In genomic region chr10:67284761-67285175, GRCm38 (mm10) we compare ENCODE assay signal across 8 mouse cellular contexts. TPM values are rescaled to one million over a fixed set of nuclear protein-coding genes. Genes with fewer than 3 reads are reported as not detected.
A peak's percentile ranks its signal among the peaks of the same experiment; 100 is the strongest.
DNase-seq lines count a peak whose midpoint lies in the region; ATAC-seq and TF ChIP-seq lines count a peak whose summit lies in the region.

No protein-coding gene starts in this region.

- H3K4me1 ChIP-seq in heart, embryonic 12.5 days (replicated peaks) = peaks cover 24% of the 10 kb centered on the region
- H3K4me1 ChIP-seq in bone marrow, adult 2 months (ENCODE audit: control insufficient read depth, insufficient read depth, low read length) = peaks cover 5% of the 10 kb centered on the region
- H3K4me1 ChIP-seq in heart, embryonic 16.5 days (ENCODE audit: control insufficient read depth, insufficient read depth, low read length) = peaks cover 47% of the 10 kb centered on the region
- H3K4me1 ChIP-seq in liver, embryonic 11.5 days (replicated peaks; ENCODE audit: control insufficient read depth, insufficient read depth, low read length) = peaks cover 26% of the 10 kb centered on the region
- peaks cover 9% of the 10 kb centered on the region for H3K4me1 ChIP-seq in neural tube, embryonic 11.5 days (ENCODE audit: control insufficient read depth, insufficient read depth, low read length)

- no peak; the same call in 1 of the 2 replicates for TF ChIP-seq POLR2A in bone marrow, adult 2 months (IDR thresholded peaks at IDR 0.05; ENCODE audit: borderline replicate concordance, control insufficient read depth, low read depth, low read length)

- peak overlapping the region; percentile 96 for H3K9ac ChIP-seq in heart, embryonic 12.5 days
- H3K9ac ChIP-seq in heart, embryonic 16.5 days (ENCODE audit: low read length) = peak overlapping the region; percentile 88
- peak overlapping the region; percentile 77 for H3K9ac ChIP-seq in liver, embryonic 11.5 days (ENCODE audit: low read depth, low read length)
- H3K9ac ChIP-seq in neural tube, embryonic 11.5 days (ENCODE audit: low read length) = peak overlapping the region; percentile 87

- no peaks in the 10 kb centered on the region for H3K36me3 ChIP-seq in heart, embryonic 12.5 days
- H3K36me3 ChIP-seq in heart, embryonic 16.5 days (ENCODE audit: control insufficient read depth, insufficient read depth) = no peaks in the 10 kb centered on the region
- no peaks in the 10 kb centered on the region for H3K36me3 ChIP-seq in liver, embryonic 11.5 days (ENCODE audit: control insufficient read depth, insufficient read depth, low read length)
- no peaks in the 10 kb centered on the region for H3K36me3 ChIP-seq in neural tube, embryonic 11.5 days (ENCODE audit: control insufficient read depth, insufficient read depth, low read length)

- under 1% methylated on average over 40 of the region's 41 CpGs for WGBS in heart, embryonic 12.5 days
- WGBS in bone marrow, adult 2 months = under 1% methylated on average over 41 of the region's 41 CpGs
- WGBS in heart, embryonic 16.5 days = 0% methylated on average over 37 of the region's 41 CpGs
- WGBS in liver, embryonic 11.5 days = under 1% methylated on average over 37 of the region's 41 CpGs
- under 1% methylated on average over 27 of the region's 41 CpGs for WGBS in neural tube, embryonic 11.5 days

- no peaks in the 10 kb centered on the region for H3K27me3 ChIP-seq in heart, embryonic 12.5 days (replicated peaks)
- H3K27me3 ChIP-seq in heart, embryonic 16.5 days (ENCODE audit: control insufficient read depth, insufficient read depth, low read length) = no peaks in the 10 kb centered on the region
- no peaks in the 10 kb centered on the region for H3K27me3 ChIP-seq in liver, embryonic 11.5 days (replicated peaks; ENCODE audit: control insufficient read depth, insufficient read depth, low read length)
- H3K27me3 ChIP-seq in neural tube, embryonic 11.5 days (ENCODE audit: control insufficient read depth, insufficient read depth, low read length) = no peaks in the 10 kb centered on the region

- ATAC-seq in heart, embryonic 12.5 days (ENCODE audit: insufficient number of reproducible peaks, low FRiP score) = peak; percentile 60
- ATAC-seq in heart, embryonic 16.5 days (replicated peaks; ENCODE audit: extremely low read depth, insufficient read depth, low FRiP score) = 0 out of 2 replicates have a peak, but pooled peaks have one; percentile 8
- peak; percentile 61 for ATAC-seq in liver, embryonic 11.5 days (replicated peaks; ENCODE audit: low FRiP score)
- ATAC-seq in neural tube, embryonic 11.5 days (ENCODE audit: insufficient read depth, low FRiP score, low TSS enrichment) = no peak; the same call in 1 of the 2 replicates

- intact Hi-C loops in heart, postnatal 25 days (cut with DNase I) = no loop called here

- peak overlapping the region; percentile 29; the same call in 1 of the 2 replicates for H3K27ac ChIP-seq in heart, embryonic 12.5 days (ENCODE audit: poor library complexity, severe bottlenecking)
- H3K27ac ChIP-seq in bone marrow, adult 2 months (ENCODE audit: control insufficient read depth, insufficient read depth, low read depth, low read length, poor library complexity) = peak overlapping the region; percentile 86
- H3K27ac ChIP-seq in heart, embryonic 16.5 days (ENCODE audit: low read length) = peak overlapping the region; percentile 57
- peak overlapping the region; percentile 35; the same call in 1 of the 2 replicates for H3K27ac ChIP-seq in liver, embryonic 11.5 days (ENCODE audit: low read depth, low read length)
- H3K27ac ChIP-seq in neural tube, embryonic 11.5 days (ENCODE audit: low read depth, low read length) = peak overlapping the region; percentile 53; the same call in 1 of the 2 replicates

- peak overlapping the region; percentile 84 for H3K4me2 ChIP-seq in heart, embryonic 12.5 days
- peak overlapping the region; percentile 92 for H3K4me2 ChIP-seq in heart, embryonic 16.5 days (ENCODE audit: low read depth, low read length)
- peak overlapping the region; percentile 95 for H3K4me2 ChIP-seq in liver, embryonic 11.5 days
- H3K4me2 ChIP-seq in neural tube, embryonic 11.5 days (ENCODE audit: low read depth) = peak overlapping the region; percentile 78

- H3K4me3 ChIP-seq in heart, embryonic 12.5 days = peak overlapping the region; percentile 94
- H3K4me3 ChIP-seq in bone marrow, adult 2 months (replicated peaks; ENCODE audit: control insufficient read depth, low read depth, low read length) = peak overlapping the region; percentile 67
- peak overlapping the region; percentile 80 for H3K4me3 ChIP-seq in heart, embryonic 16.5 days (ENCODE audit: low read length)
- peak overlapping the region; percentile 83 for H3K4me3 ChIP-seq in liver, embryonic 11.5 days (ENCODE audit: low read depth, low read length)
- peak overlapping the region; percentile 95 for H3K4me3 ChIP-seq in neural tube, embryonic 11.5 days (ENCODE audit: low read depth, low read length)

- no peak for TF ChIP-seq CTCF in bone marrow, adult 2 months (IDR thresholded peaks at IDR 0.05; ENCODE audit: control insufficient read depth, insufficient read depth, low read length)

- no peak for DNase-seq in heart, postnatal 25 days (ENCODE audit: low spot score)
- DNase-seq in CD4-positive, CD25-positive, alpha-beta regulatory T cell, adult 2 months (ENCODE audit: low read depth, low spot score) = peak; percentile 72
- DNase-seq in liver, embryonic 11.5 days (ENCODE audit: low spot score) = peak; percentile 62
- peak; percentile 36 for DNase-seq in neural tube, embryonic 11.5 days (ENCODE audit: low spot score)
- DNase-seq in layer of hippocampus, postnatal 36 days = no peak

- no peaks in the 10 kb centered on the region for H3K9me3 ChIP-seq in heart, embryonic 12.5 days (replicated peaks)
- no peaks in the 10 kb centered on the region for H3K9me3 ChIP-seq in heart, embryonic 16.5 days (replicated peaks; ENCODE audit: control insufficient read depth, low read length)
- H3K9me3 ChIP-seq in liver, embryonic 11.5 days (ENCODE audit: control insufficient read depth, low read length) = no peaks in the 10 kb centered on the region
- H3K9me3 ChIP-seq in neural tube, embryonic 11.5 days (ENCODE audit: control insufficient read depth, low read length) = no peaks in the 10 kb centered on the region

RNA-seq across cellular contexts. Expression of gene Nrbf2, which starts 0.3 kb away (rescaled TPM):
- polyA plus RNA-seq in heart, embryonic 12.5 days (2016; fragmentation: Nextera tagmentation; extraction: Ambion mirVana) = 31.9 and 36.0 TPM in 2 replicates
- 1 to 10 TPM; 6.9 to 8.6 TPM for total RNA-seq in heart, postnatal 25 days (2021)
- polyA plus RNA-seq in bone marrow, adult 2 months (2011; ENCODE audit: insufficient read depth, insufficient read length, low replicate concordance, missing spikeins) = 10.9 and 19.3 TPM in 2 replicates
- 29.8 and 33.0 TPM in 2 replicates for polyA plus RNA-seq in heart, embryonic 16.5 days (2015; fragmentation: Nextera tagmentation; extraction: Ambion mirVana)
- 39.2 and 44.0 TPM in 2 replicates for polyA plus RNA-seq in liver, embryonic 11.5 days (2014; fragmentation: Nextera tagmentation; extraction: Ambion mirVana)
- polyA plus RNA-seq in neural tube, embryonic 11.5 days (2014; fragmentation: Nextera tagmentation; extraction: Ambion mirVana) = 42.1 and 44.4 TPM in 2 replicates
- 10 to 100 TPM; 21.8 to 22.5 TPM for total RNA-seq in layer of hippocampus, postnatal 36 days (2021)

Comparison
In these comparisons a context has a peak if more than half of its experiments do, and no peak if none do; other contexts are left out.
1. H3K27ac ChIP-seq: peak in every context shown above with its lines; median percentile 86 in bone marrow, adult 2 months; 57 in heart, embryonic 16.5 days; 53 in neural tube, embryonic 11.5 days; 35 in liver, embryonic 11.5 days; 29 in heart, embryonic 12.5 days.
2. DNase-seq: peak in CD4-positive, CD25-positive, alpha-beta regulatory T cell, adult 2 months (single experiment), liver, embryonic 11.5 days (single experiment) and neural tube, embryonic 11.5 days (single experiment); none in heart, postnatal 25 days (single experiment) and layer of hippocampus, postnatal 36 days (0 of 2).
3. Peak in every context shown above with its lines, with median percentiles within 50 percentile points of each other: H3K4me2 ChIP-seq, H3K4me3 ChIP-seq and H3K9ac ChIP-seq.